Mouse (Mus musculus) liver, adult 2 months (tissue): ENCODE measurements around the gene Pgbd5. TPM values are rescaled to one million over a fixed set of nuclear protein-coding genes. Genes with fewer than 3 reads are reported as not detected.

Experiments
- DNase-seq: peaks from one replicate; pipeline ENCODE4 v3.0.0-alpha.2; 2011; ENCODE audit warnings: low read depth, low spot score; ENCODE audit errors: extremely low read depth
- H3K27ac ChIP-seq: fragments of 200-500 bp; replicated peaks from 2 replicates; pipeline ENCODE4 v1.5.1; 2012; ENCODE audit warnings: low read depth, mild to moderate bottlenecking, control low read depth, inconsistent platforms, low read length; ENCODE audit not compliant: insufficient read depth
- H3K27me3 ChIP-seq: fragments of 200-500 bp; 2 replicates; pipeline ENCODE4 v1.6.1; 2012; ENCODE audit warnings: mild to moderate bottlenecking, moderate library complexity, low read length, inconsistent platforms; ENCODE audit not compliant: control insufficient read depth, insufficient read depth
- H3K36me3 ChIP-seq: fragments of 200-500 bp; 2 replicates; pipeline ENCODE4 v1.6.1; 2012; ENCODE audit warnings: low read length, inconsistent platforms; ENCODE audit not compliant: control insufficient read depth, insufficient read depth
- H3K4me1 ChIP-seq: fragments of 200-500 bp; 2 replicates; pipeline ENCODE4 v1.6.1; 2011; ENCODE audit warnings: low read length; ENCODE audit not compliant: control insufficient read depth, insufficient read depth
- H3K4me3 ChIP-seq: fragments of 200-500 bp; 2 replicates; pipeline ENCODE4 v1.5.1; 2011; ENCODE audit warnings: low read depth, mild to moderate bottlenecking, control low read depth, low read length, moderate library complexity; ENCODE audit not compliant: insufficient read depth
- H3K79me2 ChIP-seq: fragments of 200-500 bp; 2 replicates; pipeline ENCODE4 v1.6.1; 2012; ENCODE audit warnings: inconsistent platforms, mild to moderate bottlenecking, low read length, moderate library complexity; ENCODE audit not compliant: control insufficient read depth, insufficient read depth
- H3K9ac ChIP-seq: fragments of 200-500 bp; 2 replicates; pipeline ENCODE4 v1.6.1; 2012; ENCODE audit warnings: low read depth, mild to moderate bottlenecking, control low read depth, inconsistent platforms, low read length
- CTCF ChIP-seq: fragments of 200-500 bp; IDR thresholded peaks from 2 replicates; pipeline ENCODE4 v1.5.1; 2011; ENCODE audit warnings: low read depth, low read length, control low read depth
- POLR2A ChIP-seq: fragments of 200-500 bp; IDR thresholded peaks from 2 replicates; pipeline ENCODE4 v1.6.1; 2011; ENCODE audit warnings: low read length, control low read depth; ENCODE audit not compliant: insufficient read depth; ENCODE audit errors: extremely low read depth
- WGBS: fragments of 180-500 bp; shearing (Covaris S2); methylation state at CpG from one replicate; pipeline ENCODE4 v1.1.7; 2018; 5-methylcytosine and 5-hydroxymethylcytosine counted together
- polyA plus RNA-seq: library from polyadenylated mRNA; depleted of rRNA; stranded (reverse); fragments of >200 nt; gene quantifications from 2 replicates; pipeline ENCODE4 v1.2.3, GENCODE M21; 2012
- total RNA-seq: library from RNA; depleted of rRNA; stranded (reverse); fragments of >200 nt; gene quantifications from 2 replicates; pipeline ENCODE4 v1.2.3, GENCODE M21; 2014

Pgbd5 gene
- total and polyA plus RNA-seq, 2 experiments, result not detected

DNA sequence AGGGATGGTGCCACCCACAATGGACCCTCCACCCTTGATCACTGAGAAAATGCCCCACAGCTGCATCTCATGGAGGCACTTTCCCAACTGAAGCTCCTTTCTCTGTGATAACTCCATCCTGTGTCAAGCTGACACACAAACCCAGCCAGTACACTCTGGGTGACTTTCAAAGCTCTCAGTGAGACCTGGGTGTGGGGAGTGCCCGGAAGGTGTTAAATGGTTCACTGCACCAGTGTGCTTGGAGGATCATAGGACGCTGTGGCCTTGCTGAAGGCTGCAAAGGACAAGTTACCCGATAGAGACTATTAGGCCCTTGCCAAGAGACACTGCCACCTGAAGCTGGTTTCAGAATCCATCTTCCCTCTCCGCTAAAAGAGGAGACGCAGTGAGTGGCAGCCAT is 36.2 kb upstream of the Pgbd5 start:
- H3K27ac ChIP-seq, result no peak overlapping the region
- 89% methylated on average over 5 of the region's 5 CpGs for WGBS
- H3K9ac ChIP-seq, result no peak overlapping the region
- H3K4me3 ChIP-seq, result no peak overlapping the region
- H3K4me1 ChIP-seq, result peaks cover 2% of the 10 kb centered on the region; the same call in 1 of the 2 replicates
- H3K36me3 ChIP-seq, result no peaks in the 10 kb centered on the region
- H3K79me2 ChIP-seq, result no peaks in the 10 kb centered on the region
- no peak for TF ChIP-seq POLR2A
- no peak for TF ChIP-seq CTCF
- no peaks in the 10 kb centered on the region for H3K27me3 ChIP-seq
- no peak for DNase-seq

DNA sequence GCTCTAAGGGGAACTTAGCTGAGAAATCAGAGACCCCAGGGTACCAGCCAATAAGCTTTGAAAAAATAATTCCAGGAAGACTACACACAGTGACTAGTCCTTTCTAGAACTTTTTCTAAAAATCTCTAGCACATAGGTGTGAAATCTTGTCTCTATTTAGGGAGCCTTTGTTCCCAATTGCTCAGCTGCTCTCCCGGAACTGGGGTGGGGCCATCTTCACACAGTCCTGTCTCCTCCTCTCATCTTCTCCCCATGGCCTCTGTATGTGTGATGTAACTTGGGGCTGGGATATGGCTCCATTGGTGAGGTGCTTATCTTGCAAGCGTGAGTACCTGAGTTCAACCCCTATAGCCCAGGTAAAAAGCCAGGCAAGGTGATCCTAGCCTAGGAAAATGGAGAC is 25.2 kb upstream of the Pgbd5 start:
- no peaks in the 10 kb centered on the region for H3K27me3 ChIP-seq
- no peaks in the 10 kb centered on the region for H3K79me2 ChIP-seq
- no peak overlapping the region for H3K27ac ChIP-seq
- 70% methylated on average over 2 of the region's 2 CpGs for WGBS
- TF ChIP-seq CTCF (no peak), POLR2A (no peak)
- H3K4me3 ChIP-seq, result no peak overlapping the region
- no peaks in the 10 kb centered on the region for H3K36me3 ChIP-seq
- H3K9ac ChIP-seq, result no peak overlapping the region
- H3K4me1 ChIP-seq, result no peaks in the 10 kb centered on the region
- no peak for DNase-seq

DNA sequence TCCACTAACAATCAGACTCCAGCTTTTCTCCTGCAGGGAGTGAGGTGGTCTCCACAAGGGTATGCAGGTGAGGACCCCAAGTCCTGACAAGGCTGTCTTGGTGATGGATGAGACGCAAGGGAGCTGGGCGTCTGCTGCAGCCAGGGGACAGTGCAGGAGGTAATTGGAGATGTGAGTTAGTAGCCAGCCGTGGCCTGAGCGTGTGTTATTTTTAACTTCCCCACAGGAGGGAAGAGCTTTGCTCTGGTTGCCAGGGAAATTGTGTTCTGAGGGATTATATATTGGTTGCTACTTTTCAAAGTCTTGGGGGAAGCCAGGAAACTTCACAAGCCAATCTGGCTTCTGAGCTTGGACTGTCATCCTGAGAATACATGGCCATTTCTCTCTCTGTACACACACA is 23.7 kb upstream of the Pgbd5 start:
- no peaks in the 10 kb centered on the region for H3K79me2 ChIP-seq
- no peak overlapping the region for H3K9ac ChIP-seq
- no peaks in the 10 kb centered on the region for H3K36me3 ChIP-seq
- no peaks in the 10 kb centered on the region for H3K27me3 ChIP-seq
- no peak overlapping the region for H3K27ac ChIP-seq
- WGBS, result 68% methylated on average over 4 of the region's 4 CpGs
- DNase-seq, result no peak
- TF ChIP-seq CTCF (no peak), POLR2A (no peak)
- no peaks in the 10 kb centered on the region for H3K4me1 ChIP-seq
- H3K4me3 ChIP-seq, result no peak overlapping the region

DNA sequence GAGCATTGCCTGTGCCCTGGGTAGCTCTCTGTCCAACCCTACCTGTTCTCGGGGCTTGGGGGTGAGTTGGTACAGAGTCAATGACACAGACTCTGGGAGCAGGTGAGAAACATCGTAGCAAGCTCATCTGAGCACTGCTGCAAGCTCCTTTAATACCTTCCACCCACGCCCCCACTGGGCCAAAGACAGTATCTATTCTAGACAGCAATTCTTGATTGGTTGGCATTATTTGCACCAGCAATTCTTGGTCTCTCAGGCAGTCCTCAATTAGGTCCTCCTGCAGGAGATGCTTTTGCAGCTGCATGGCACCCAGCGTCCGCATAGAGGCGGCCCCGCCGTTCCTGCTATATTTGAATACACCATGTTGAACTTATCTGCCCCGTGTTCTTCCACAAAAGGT is 22.7 kb upstream of the Pgbd5 start:
- Histone ChIP-seq H3K4me1 (no peaks in the 10 kb centered on the region), H3K79me2 (no peaks in the 10 kb centered on the region), H3K27ac (no peak overlapping the region), H3K27me3 (no peaks in the 10 kb centered on the region), H3K4me3 (no peak overlapping the region), H3K9ac (no peak overlapping the region), H3K36me3 (no peaks in the 10 kb centered on the region)
- WGBS, result 83% methylated on average over 9 of the region's 9 CpGs
- DNase-seq, result no peak
- no peak for TF ChIP-seq POLR2A
- TF ChIP-seq CTCF, result no peak

DNA sequence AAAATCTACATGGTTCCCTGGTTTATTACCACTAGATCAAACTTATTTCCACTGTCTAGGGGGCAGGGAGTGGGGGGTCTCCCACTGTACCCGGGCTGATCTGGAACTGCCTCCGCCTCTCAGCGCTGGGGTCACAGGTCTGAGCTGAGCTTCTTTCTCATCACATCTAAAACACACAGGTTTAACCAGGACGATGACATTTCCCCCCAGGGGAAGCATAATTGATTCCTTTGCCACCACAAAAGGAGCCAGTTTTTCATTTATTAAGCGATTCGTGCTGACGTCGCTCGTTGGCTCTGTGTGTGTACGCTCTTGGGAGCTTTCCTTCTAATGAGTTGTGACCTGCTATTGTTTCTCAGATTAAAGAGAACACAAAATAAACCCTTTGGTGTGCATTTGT is 21.6 kb upstream of the Pgbd5 start:
- 81% methylated on average over 10 of the region's 10 CpGs for WGBS
- Histone ChIP-seq H3K9ac (no peak overlapping the region), H3K79me2 (no peaks in the 10 kb centered on the region), H3K4me3 (no peak overlapping the region), H3K4me1 (no peaks in the 10 kb centered on the region), H3K27me3 (no peaks in the 10 kb centered on the region), H3K36me3 (no peaks in the 10 kb centered on the region), H3K27ac (no peak overlapping the region)
- TF ChIP-seq CTCF, result no peak
- TF ChIP-seq POLR2A, result no peak
- DNase-seq, result no peak

DNA sequence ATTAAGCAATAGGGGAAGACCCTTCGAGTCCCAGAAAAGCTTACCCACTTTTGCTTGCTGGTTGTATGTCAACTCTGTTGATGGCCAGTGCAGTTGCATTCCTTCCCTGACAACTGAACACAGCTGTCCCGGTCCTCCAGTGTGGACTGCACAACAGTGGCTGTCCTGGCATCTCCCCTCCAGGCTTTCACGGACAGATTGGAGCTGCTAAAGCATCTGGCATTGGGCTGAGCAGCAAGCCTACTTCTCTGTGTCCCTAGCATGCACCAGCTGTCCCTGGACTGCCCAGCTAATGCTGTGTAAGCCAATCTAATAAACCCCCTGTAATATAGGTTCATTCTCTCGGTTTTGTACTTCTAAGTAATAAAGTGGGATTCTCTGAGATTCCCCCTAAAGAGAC is 21.2 kb upstream of the Pgbd5 start:
- WGBS, result 60% methylated on average over 4 of the region's 4 CpGs
- H3K4me1 ChIP-seq, result no peaks in the 10 kb centered on the region
- H3K4me3 ChIP-seq, result no peak overlapping the region
- H3K27me3 ChIP-seq, result no peaks in the 10 kb centered on the region
- TF ChIP-seq POLR2A (no peak), CTCF (no peak)
- no peak overlapping the region for H3K9ac ChIP-seq
- H3K36me3 ChIP-seq, result no peaks in the 10 kb centered on the region
- H3K79me2 ChIP-seq, result no peaks in the 10 kb centered on the region
- H3K27ac ChIP-seq, result no peak overlapping the region
- no peak for DNase-seq
